Mouse (Mus musculus) heart, adult 18-20 months (tissue): ENCODE measurements at regions not wholly inside any gene's neighbourhood (a gene's known extent, or its start where the extent isn't known, plus 50 kb on each side); places are given as distances from the start of the nearest gene placed in this dataset.

ENCODE experiments used
- microRNA-seq, 2 experiments: library from miRNA; unstranded; fragments of <30 nt; microRNA quantifications; one replicate each; pipeline ENCODE4 v1.2.0; 2022

Small RNA genes lying in the stretch of these regions (microRNA-seq; reads per million reads assigned to microRNA genes)
- 0 reads per million in 2 experiments for gene Gm22802
